Mouse (Mus musculus): Measurements from ENCODE around the gene Gm47985. TPM values are rescaled to one million over a fixed set of nuclear protein-coding genes. Genes with fewer than 3 reads are reported as not detected.
"Not testable (repeated sequence)": the region's sequence is repeated elsewhere in the genome, so short reads cannot be mapped to it uniquely, and the experiment has no call there.

The Gm47985 gene
- total and polyA plus RNA-seq, 3 experiments, result not detected

DNA sequence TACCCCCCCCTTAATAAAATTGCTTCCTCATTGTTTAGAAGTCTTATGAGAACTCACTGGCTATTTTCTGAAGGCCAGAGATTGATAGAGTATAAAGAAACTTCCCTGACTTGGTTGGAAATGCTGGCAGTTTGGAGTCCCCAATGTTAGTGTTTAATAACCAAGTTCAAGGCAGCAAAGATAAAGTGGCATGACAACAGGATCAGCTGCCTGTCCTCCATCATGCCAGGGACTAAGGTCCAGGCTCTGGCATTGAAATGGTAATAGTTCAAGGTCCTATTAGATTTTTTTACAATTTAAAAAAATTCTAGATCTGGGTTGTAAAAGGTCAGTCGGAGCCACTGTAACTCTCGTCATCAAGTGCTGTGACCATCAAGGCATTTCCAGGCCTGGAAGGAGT, 31.2 kb upstream of the Gm47985 start:
- no peak overlapping the region for H3K4me2 ChIP-seq (ENCODE audit: insufficient read depth, low read depth, poor library complexity, severe bottlenecking)
- H3K4me1 ChIP-seq (ENCODE audit: control insufficient read depth in 1 of 2, insufficient read depth in 2 of 2), result no peaks in the 10 kb centered on the region
- TF ChIP-seq MYC (IDR thresholded peaks at IDR 0.05; ENCODE audit: low read depth, low read length) (no peak), JUN (IDR thresholded peaks at IDR 0.05; ENCODE audit: insufficient read depth, low read depth, low read length) (no peak), NELFE (IDR thresholded peaks at IDR 0.05; ENCODE audit: low read depth, low read length) (no peak), MEF2A (IDR thresholded peaks at IDR 0.05; ENCODE audit: borderline replicate concordance, low read depth, low read length) (no peak), MAX (IDR thresholded peaks at IDR 0.05; ENCODE audit: low read length) (no peak)
- no peak overlapping the region for H3K4me3 ChIP-seq (replicated peaks in 1 of 3; ENCODE audit: low read depth in 2 of 3, low read length in 2 of 3, poor library complexity in 1 of 3)
- H3K9me3 ChIP-seq (replicated peaks; ENCODE audit: low read length), result peaks cover 3% of the 10 kb centered on the region
- no peaks in the 10 kb centered on the region for H3K27me3 ChIP-seq (replicated peaks)
- dilution Hi-C loops (cut with MboI; ENCODE audit: extremely low pct_ligation_motif_present, extremely low pct_unique_long_range_greater_than_20kb, low sequenced_read_pairs), result no loop called here
- no peaks in the 10 kb centered on the region for H3K36me3 ChIP-seq (replicated peaks in 1 of 2; ENCODE audit: control insufficient read depth in 1 of 2, insufficient read depth in 1 of 2, low read length in 1 of 2)
- H3K79me2 ChIP-seq (replicated peaks; ENCODE audit: control insufficient read depth, extremely low read depth, insufficient read depth, poor library complexity, severe bottlenecking), result no peaks in the 10 kb centered on the region
- no peak overlapping the region for H3K9ac ChIP-seq (ENCODE audit: insufficient read depth, low read depth)
- no peak for DNase-seq (ENCODE audit: extremely low read depth)
- no peak overlapping the region for H3K27ac ChIP-seq (ENCODE audit: insufficient read depth, low read depth)
- in situ Hi-C loops (cut with MboI; ENCODE audit: low pct_ligation_motif_present, low pct_unique_long_range_greater_than_20kb, low sequenced_read_pairs), result no loop called here

- Histone ChIP-seq H3K79me2 (replicated peaks; ENCODE audit: control insufficient read depth, extremely low read depth, insufficient read depth, poor library complexity, severe bottlenecking) (no peaks in the 10 kb centered on the region), H3K36me3 (replicated peaks in 1 of 2; ENCODE audit: control insufficient read depth in 1 of 2, insufficient read depth in 1 of 2, low read length in 1 of 2) (no peaks in the 10 kb centered on the region), H3K4me2 (ENCODE audit: insufficient read depth, low read depth, poor library complexity, severe bottlenecking) (no peak overlapping the region), H3K4me3 (replicated peaks in 1 of 3; ENCODE audit: low read depth in 2 of 3, low read length in 2 of 3, poor library complexity in 1 of 3) (no peak overlapping the region), H3K4me1 (ENCODE audit: control insufficient read depth in 1 of 2, insufficient read depth in 2 of 2) (no peaks in the 10 kb centered on the region), H3K27me3 (replicated peaks) (no peaks in the 10 kb centered on the region), H3K27ac (ENCODE audit: insufficient read depth, low read depth) (no peak overlapping the region), H3K9ac (ENCODE audit: insufficient read depth, low read depth) (no peak overlapping the region), H3K9me3 (replicated peaks; ENCODE audit: low read length) (no peaks in the 10 kb centered on the region)
- dilution Hi-C loops (cut with MboI; ENCODE audit: extremely low pct_ligation_motif_present, extremely low pct_unique_long_range_greater_than_20kb, low sequenced_read_pairs), result no loop called here
- in situ Hi-C loops (cut with MboI; ENCODE audit: low pct_ligation_motif_present, low pct_unique_long_range_greater_than_20kb, low sequenced_read_pairs), result no loop called here
- no peak for DNase-seq (ENCODE audit: extremely low read depth)
- TF ChIP-seq TBP (conservative IDR thresholded peaks at IDR 0.05; ENCODE audit: low read depth, low read length), result no peak
- TF ChIP-seq TCF12 (IDR thresholded peaks at IDR 0.05; ENCODE audit: low read depth, low read length), result no peak
- no peak for TF ChIP-seq IRF4 (IDR thresholded peaks at IDR 0.05; ENCODE audit: low read depth, low read length)
- no peak for TF ChIP-seq RCOR1 (conservative IDR thresholded peaks at IDR 0.05; ENCODE audit: low read depth, low read length)
- TF ChIP-seq CHD2 (IDR thresholded peaks at IDR 0.05; ENCODE audit: low read length), result no peak
- TF ChIP-seq MAX (IDR thresholded peaks at IDR 0.05; ENCODE audit: low read length), result no peak
- no peak for TF ChIP-seq ZNF384 (IDR thresholded peaks at IDR 0.05; ENCODE audit: low read depth, low read length)
- TF ChIP-seq NRF1 (IDR thresholded peaks at IDR 0.05; ENCODE audit: low read depth, low read length), result no peak
- no peak for TF ChIP-seq ETS1 (conservative IDR thresholded peaks at IDR 0.05; ENCODE audit: low read depth, low read length)
- no peak for TF ChIP-seq BHLHE40 (IDR thresholded peaks at IDR 0.05; ENCODE audit: low read depth, low read length)
- no peak for TF ChIP-seq PAX5 (IDR thresholded peaks at IDR 0.05; ENCODE audit: low read length)
- no peak for TF ChIP-seq ZC3H11A (IDR thresholded peaks at IDR 0.05; ENCODE audit: low read depth, low read length)
- TF ChIP-seq MEF2A (IDR thresholded peaks at IDR 0.05; ENCODE audit: borderline replicate concordance, low read depth, low read length), result no peak
- TF ChIP-seq KAT2A (IDR thresholded peaks at IDR 0.05; ENCODE audit: insufficient replicate concordance, low read length), result no peak
These were observed 29.2 kb upstream of the Gm47985 start for GRCm38 (mm10) chr1:151153056-151153652.

DNA sequence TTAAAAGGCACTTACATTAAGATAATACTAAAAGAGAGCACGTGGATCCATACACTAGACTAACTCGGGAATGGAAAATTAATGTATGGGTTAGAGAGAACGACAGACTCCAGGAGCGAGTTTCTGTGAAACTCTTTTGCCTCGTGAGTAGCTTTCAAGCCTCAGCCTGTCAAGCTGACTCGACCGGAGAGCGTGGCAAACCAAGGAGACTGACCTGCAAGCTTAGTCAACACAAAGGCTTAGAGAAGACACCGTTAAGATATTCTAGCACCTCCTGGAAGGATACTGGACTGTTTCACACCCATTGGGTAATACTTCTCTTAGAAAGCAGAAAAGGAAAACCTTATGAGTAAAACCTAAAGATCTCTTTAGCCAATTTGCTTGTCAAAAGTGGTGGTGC, 28.2 kb upstream of the Gm47985 start:
- DNase-seq (ENCODE audit: extremely low read depth); H3K36me3 ChIP-seq (replicated peaks in 1 of 2; ENCODE audit: control insufficient read depth in 1 of 2, insufficient read depth in 1 of 2, low read length in 1 of 2); H3K9me3 ChIP-seq (replicated peaks; ENCODE audit: low read length); H3K4me1 ChIP-seq (ENCODE audit: control insufficient read depth in 1 of 2, insufficient read depth in 2 of 2); H3K27ac ChIP-seq (ENCODE audit: insufficient read depth, low read depth); H3K79me2 ChIP-seq (replicated peaks; ENCODE audit: control insufficient read depth, extremely low read depth, insufficient read depth, poor library complexity, severe bottlenecking); H3K4me2 ChIP-seq (ENCODE audit: insufficient read depth, low read depth, poor library complexity, severe bottlenecking); H3K27me3 ChIP-seq (replicated peaks); dilution Hi-C loops (cut with MboI; ENCODE audit: extremely low pct_ligation_motif_present, extremely low pct_unique_long_range_greater_than_20kb, low sequenced_read_pairs); H3K4me3 ChIP-seq (replicated peaks in 1 of 3; ENCODE audit: low read depth in 2 of 3, low read length in 2 of 3, poor library complexity in 1 of 3); H3K9ac ChIP-seq (ENCODE audit: insufficient read depth, low read depth); in situ Hi-C loops (cut with MboI; ENCODE audit: low pct_ligation_motif_present, low pct_unique_long_range_greater_than_20kb, low sequenced_read_pairs): not testable (repeated sequence)
